Mouse (Mus musculus) midbrain, embryonic 13.5 days (tissue): Measurements from ENCODE around the gene Htr2c. TPM values are rescaled to one million over a fixed set of nuclear protein-coding genes. Genes with fewer than 3 reads are reported as not detected.
A peak's percentile ranks its signal among the peaks of the same experiment; 100 is the strongest.

Source experiments
- ATAC-seq: fragments of 200-750 bp; cut with Nextera tagmentation; 2 replicates; pipeline ENCODE4 v1.8.0; 2017; ENCODE audit warnings: mild to moderate bottlenecking, moderate TSS enrichment, moderate library complexity
- H3K27ac ChIP-seq: fragments of 300-500 bp; sonication (generic); 2 replicates; pipeline ENCODE4 v1.5.1; 2015; ENCODE audit warnings: inconsistent platforms, mild to moderate bottlenecking, moderate library complexity
- H3K27me3 ChIP-seq: fragments of 300-500 bp; sonication (generic); 2 replicates; pipeline ENCODE4 v1.6.1; 2015; ENCODE audit warnings: mild to moderate bottlenecking, inconsistent platforms
- H3K36me3 ChIP-seq: fragments of 300-500 bp; sonication (generic); 2 replicates; pipeline ENCODE4 v1.6.1; 2015; ENCODE audit warnings: mild to moderate bottlenecking, inconsistent platforms
- H3K4me1 ChIP-seq: fragments of 300-500 bp; sonication (generic); replicated peaks from 2 replicates; pipeline ENCODE4 v1.6.1; 2015; ENCODE audit warnings: inconsistent platforms
- H3K4me2 ChIP-seq: fragments of 300-500 bp; sonication (generic); replicated peaks from 2 replicates; pipeline ENCODE4 v1.6.1; 2015; ENCODE audit warnings: moderate library complexity, mild to moderate bottlenecking, inconsistent platforms
- H3K4me3 ChIP-seq: fragments of 300-500 bp; sonication (generic); replicated peaks from 2 replicates; pipeline ENCODE4 v1.5.1; 2015; ENCODE audit warnings: mild to moderate bottlenecking, inconsistent platforms
- H3K9ac ChIP-seq: fragments of 300-500 bp; sonication (generic); replicated peaks from 2 replicates; pipeline ENCODE4 v1.6.1; 2015; ENCODE audit warnings: mild to moderate bottlenecking, inconsistent platforms
- H3K9me3 ChIP-seq: fragments of 300-500 bp; sonication (generic); 2 replicates; pipeline ENCODE4 v1.6.1; 2016; ENCODE audit warnings: mild to moderate bottlenecking, inconsistent platforms
- WGBS: fragments of 180-500 bp; shearing (Covaris S2); methylation state at CpG from one replicate; pipeline ENCODE4 v1.1.7; 2015; 5-methylcytosine and 5-hydroxymethylcytosine counted together
- polyA plus RNA-seq: library from polyadenylated mRNA; unstranded; fragments of >200 nt; fragmentation: Nextera tagmentation; extraction: Ambion mirVana; gene quantifications from 2 replicates; pipeline ENCODE4 v1.2.1, GENCODE M21; 2015

The Htr2c gene
- 1.8 and 2.6 TPM in 2 replicates for polyA plus RNA-seq

DNA sequence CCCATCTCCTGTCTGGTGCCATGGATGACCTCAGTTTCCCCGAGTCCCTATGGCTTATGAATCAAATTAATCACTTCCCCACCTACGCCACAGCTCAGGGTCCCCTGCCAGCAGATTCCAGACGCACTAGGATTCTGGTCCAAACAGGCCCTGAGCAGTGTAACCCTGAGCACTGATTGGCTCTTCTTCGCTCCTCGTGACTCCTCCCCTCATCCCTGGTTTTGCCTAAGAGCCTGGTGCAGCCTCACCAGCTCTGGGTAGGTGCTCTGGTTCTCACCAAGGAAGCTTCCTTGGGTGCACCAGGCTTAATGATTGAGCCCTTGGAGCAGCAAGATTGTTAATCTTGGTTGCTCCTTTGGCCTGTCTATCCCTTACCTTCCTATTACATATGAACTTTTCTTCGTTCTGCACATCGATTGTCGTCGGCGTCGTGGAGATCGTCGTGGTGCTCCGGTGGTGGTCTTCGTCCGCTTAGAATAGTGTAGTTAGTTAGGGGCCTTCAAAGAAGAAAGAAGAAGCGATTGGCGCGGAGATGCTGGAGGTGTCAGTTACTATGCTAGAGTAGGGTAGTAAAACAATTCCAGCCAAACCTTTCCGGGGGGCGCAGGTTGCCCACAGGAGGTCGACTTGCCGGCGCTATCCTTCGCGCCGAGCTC, at the start of gene Htr2c:
Gene Htr2c (plus strand): TSS at position 256 of the 656 bp plus-strand sequence.
- H3K9ac ChIP-seq, result peak within 1 kb of the TSS; percentile 54
- H3K9me3 ChIP-seq, result no peaks in the 10 kb centered on the region
- WGBS, result 16% methylated on average over 27 of the region's 27 CpGs
- H3K27me3 ChIP-seq, result peaks cover 26% of the 10 kb centered on the region
- H3K27ac ChIP-seq, result no peak within 1 kb of the TSS
- peak within 1 kb of the TSS; percentile 47 for H3K4me3 ChIP-seq
- peak within 1 kb of the TSS; percentile 68 for H3K4me2 ChIP-seq
- H3K4me1 ChIP-seq, result no peaks in the 10 kb centered on the region
- no peaks in the 10 kb centered on the region for H3K36me3 ChIP-seq
- peak; percentile 79 for ATAC-seq

DNA sequence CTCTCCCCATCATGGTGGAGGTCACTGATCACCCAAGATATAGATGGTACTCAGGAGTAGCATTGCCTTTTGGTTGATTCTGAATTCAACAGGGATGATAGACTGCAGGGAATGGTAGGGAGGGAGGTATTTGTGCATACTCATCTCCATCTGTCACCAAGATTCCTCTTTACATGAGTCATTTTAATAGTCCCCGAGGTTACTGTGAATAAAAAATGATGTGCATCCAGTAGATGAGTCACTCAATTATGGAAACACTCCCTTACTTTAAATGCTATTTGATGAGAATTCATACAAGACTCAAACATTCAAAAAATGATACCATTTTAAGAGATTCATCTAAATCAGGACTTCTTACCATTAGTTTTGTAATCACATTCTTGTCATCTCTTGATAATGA, 34.1 kb upstream of the Htr2c start:
- 63% methylated on average over 1 of the region's 1 CpGs for WGBS
- Histone ChIP-seq H3K36me3 (no peaks in the 10 kb centered on the region), H3K4me1 (no peaks in the 10 kb centered on the region), H3K4me3 (no peak overlapping the region), H3K9me3 (no peaks in the 10 kb centered on the region), H3K27me3 (no peaks in the 10 kb centered on the region), H3K9ac (no peak overlapping the region), H3K27ac (no peak overlapping the region), H3K4me2 (no peak overlapping the region)
- ATAC-seq, result no peak

DNA sequence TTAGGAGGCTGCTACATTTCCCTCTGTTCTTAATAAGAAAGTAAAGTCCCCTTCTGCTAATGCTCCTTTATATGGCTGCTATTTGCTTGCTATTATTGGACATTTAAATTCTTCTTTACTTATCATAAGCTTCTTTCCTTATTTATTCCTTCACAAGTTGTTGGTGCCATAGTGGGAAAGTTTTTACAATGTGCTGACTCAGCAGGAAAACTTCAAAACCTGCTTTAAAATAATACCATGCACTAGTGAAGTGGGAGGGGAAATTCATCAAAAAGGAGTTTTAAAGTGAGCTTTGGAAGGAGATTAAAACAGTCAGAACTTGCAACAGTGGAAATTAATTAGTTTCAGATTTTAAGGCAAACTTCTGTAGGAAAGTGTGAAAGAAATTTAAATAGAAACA, 26.0 kb upstream of the Htr2c start:
- Histone ChIP-seq H3K9me3 (no peaks in the 10 kb centered on the region), H3K4me3 (no peak overlapping the region), H3K4me1 (no peaks in the 10 kb centered on the region), H3K4me2 (no peak overlapping the region), H3K27me3 (no peaks in the 10 kb centered on the region), H3K27ac (no peak overlapping the region), H3K36me3 (no peaks in the 10 kb centered on the region), H3K9ac (no peak overlapping the region)
- no peak for ATAC-seq

DNA sequence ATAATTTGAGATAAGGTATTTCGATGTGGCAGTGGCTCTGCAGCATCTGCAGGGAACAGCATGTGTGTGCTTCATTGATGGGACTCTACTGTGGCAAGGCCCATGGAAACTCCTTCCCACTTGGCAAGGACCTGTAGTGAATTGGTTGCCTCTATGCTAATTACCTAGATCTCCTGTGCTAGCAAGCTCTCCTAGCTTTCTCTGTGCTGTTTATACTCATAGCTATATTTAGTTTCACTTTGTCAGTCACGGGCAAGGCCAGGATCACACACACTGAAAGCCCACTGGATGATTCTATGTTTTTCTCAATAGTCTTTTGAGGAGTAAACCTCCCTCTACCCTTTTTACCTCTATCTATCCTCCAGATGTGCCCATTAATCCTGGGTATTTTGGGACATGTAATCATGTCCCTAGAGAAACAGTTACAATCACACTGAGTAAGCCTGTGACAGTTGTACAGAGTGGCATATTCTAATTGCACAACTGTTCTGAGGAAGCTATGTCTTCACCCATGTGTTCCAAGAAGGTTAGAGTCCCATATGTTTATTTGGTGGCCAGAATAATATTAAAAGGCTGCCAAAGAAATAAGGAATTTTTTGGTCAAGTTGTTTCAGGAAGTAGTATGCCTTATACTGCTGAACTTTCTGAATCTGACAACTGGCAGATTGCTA, 16.0 kb upstream of the Htr2c start:
- no peaks in the 10 kb centered on the region for H3K9me3 ChIP-seq
- no peak overlapping the region for H3K4me2 ChIP-seq
- H3K27me3 ChIP-seq, result no peaks in the 10 kb centered on the region
- no peak overlapping the region for H3K4me3 ChIP-seq
- H3K9ac ChIP-seq, result no peak overlapping the region
- H3K4me1 ChIP-seq, result no peaks in the 10 kb centered on the region
- ATAC-seq, result no peak
- 63% methylated on average over 2 of the region's 2 CpGs for WGBS
- no peaks in the 10 kb centered on the region for H3K36me3 ChIP-seq
- no peak overlapping the region for H3K27ac ChIP-seq

DNA sequence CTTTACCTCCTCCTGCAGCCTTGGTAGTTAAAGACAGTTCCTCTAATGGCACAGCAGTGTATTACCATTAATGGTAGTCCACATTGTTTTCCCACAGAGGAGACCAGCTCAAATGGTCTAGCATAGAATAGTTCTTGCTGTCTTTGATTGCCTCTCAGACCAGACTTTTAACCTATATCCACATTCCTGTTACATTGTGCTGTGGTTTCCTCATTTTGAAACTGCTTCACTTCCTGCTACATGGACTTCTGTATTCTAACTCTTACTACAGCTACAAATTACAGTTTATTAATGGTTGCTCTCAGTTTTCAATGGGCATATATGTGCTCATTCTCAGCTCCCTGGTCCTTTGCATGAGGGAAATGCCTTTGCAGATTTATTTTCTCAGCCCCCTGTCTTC, 15.3 kb upstream of the Htr2c start:
- Histone ChIP-seq H3K27me3 (no peaks in the 10 kb centered on the region), H3K9ac (no peak overlapping the region), H3K4me2 (no peak overlapping the region), H3K27ac (no peak overlapping the region), H3K4me1 (no peaks in the 10 kb centered on the region), H3K36me3 (no peaks in the 10 kb centered on the region), H3K4me3 (no peak overlapping the region), H3K9me3 (no peaks in the 10 kb centered on the region)
- no peak for ATAC-seq

DNA sequence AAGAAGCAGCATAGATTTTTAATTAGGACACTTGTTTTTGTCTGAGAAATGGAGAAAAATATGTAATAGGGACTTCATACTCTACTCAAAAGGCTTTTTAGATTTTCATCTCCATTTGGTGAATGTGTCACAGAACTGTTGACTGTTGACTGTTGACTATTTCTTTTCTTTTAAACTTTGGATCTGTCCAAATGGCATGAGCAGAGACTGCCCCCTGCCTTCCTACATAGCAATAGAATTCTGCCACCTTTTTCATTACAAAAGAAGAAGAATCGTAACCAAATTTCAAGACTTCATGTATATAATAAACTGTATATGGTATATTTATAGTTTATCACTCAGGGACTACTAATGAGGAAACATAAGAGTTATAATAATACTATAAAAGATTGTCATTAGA, 3.7 kb upstream of the Htr2c start:
- no peak overlapping the region for H3K4me3 ChIP-seq
- no peaks in the 10 kb centered on the region for H3K4me1 ChIP-seq
- H3K27me3 ChIP-seq, result peaks cover 26% of the 10 kb centered on the region
- ATAC-seq, result no peak
- no peak overlapping the region for H3K4me2 ChIP-seq
- no peak overlapping the region for H3K9ac ChIP-seq
- WGBS, result 71% methylated on average over 1 of the region's 1 CpGs
- no peaks in the 10 kb centered on the region for H3K36me3 ChIP-seq
- H3K9me3 ChIP-seq, result no peaks in the 10 kb centered on the region
- H3K27ac ChIP-seq, result no peak overlapping the region

DNA sequence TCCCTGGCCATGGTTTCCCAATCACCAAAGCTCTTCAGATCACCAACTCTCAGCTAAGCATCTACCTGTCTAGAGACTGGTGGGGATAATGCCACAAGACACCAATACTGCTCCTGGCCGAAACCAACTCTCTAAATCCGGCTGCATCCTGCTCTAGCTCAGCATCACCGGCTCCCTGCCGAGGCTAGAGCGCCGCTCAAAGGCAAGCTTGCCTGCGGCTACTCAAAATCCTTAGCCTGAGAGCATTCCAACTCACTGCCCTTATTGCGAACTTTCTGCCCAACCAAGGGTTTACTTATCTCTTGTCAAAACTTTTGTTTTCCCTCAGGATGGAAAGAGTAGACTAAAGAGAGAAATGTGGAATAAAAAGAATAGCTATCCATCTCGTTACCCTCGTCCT, 2.4 kb upstream of the Htr2c start:
- ATAC-seq, result no peak
- H3K27me3 ChIP-seq, result peaks cover 26% of the 10 kb centered on the region
- no peak overlapping the region for H3K9ac ChIP-seq
- no peaks in the 10 kb centered on the region for H3K4me1 ChIP-seq
- H3K4me2 ChIP-seq, result no peak overlapping the region
- H3K27ac ChIP-seq, result no peak overlapping the region
- no peaks in the 10 kb centered on the region for H3K9me3 ChIP-seq
- WGBS, result 25% methylated on average over 10 of the region's 10 CpGs
- no peak overlapping the region for H3K4me3 ChIP-seq
- no peaks in the 10 kb centered on the region for H3K36me3 ChIP-seq

DNA sequence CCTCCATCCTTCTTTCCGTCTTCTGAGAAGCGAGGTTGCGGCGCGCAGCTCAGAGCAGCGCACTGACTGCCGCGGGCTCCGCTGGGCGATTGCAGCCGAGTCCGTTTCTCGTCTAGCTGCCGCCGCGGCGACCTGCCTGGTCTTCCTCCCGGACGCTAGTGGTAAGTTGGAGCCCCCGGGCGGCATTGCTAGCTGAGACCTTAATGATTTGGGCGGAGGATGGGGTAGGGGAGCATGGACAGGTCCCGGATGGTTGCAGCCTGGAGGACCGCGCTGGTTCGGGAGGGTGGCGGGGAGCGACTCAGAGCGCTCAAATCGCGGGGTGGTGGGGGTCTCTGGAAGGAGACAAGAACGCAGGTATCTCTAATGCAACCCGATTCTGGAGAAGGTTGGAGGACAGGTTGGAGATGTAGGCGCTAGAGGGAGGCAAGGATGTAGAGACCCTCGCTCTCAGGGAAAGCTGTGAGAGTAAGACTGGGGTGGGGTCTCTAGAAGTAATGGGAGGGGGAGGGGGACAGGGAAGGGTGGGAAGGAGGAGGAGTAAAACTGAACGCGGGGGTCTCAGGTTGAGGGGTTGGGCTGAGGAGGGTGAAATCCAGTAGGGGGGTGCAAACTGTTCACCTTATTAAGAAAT, 718 bp downstream of the Htr2c start:
- WGBS, result 25% methylated on average over 37 of the region's 37 CpGs
- Histone ChIP-seq H3K4me2 (peak overlapping the region; percentile 68), H3K27me3 (peaks cover 26% of the 10 kb centered on the region), H3K9me3 (no peaks in the 10 kb centered on the region), H3K27ac (no peak overlapping the region), H3K9ac (peak overlapping the region; percentile 54), H3K4me3 (peak overlapping the region; percentile 47), H3K36me3 (no peaks in the 10 kb centered on the region), H3K4me1 (no peaks in the 10 kb centered on the region)
- ATAC-seq, result peak; percentile 84

DNA sequence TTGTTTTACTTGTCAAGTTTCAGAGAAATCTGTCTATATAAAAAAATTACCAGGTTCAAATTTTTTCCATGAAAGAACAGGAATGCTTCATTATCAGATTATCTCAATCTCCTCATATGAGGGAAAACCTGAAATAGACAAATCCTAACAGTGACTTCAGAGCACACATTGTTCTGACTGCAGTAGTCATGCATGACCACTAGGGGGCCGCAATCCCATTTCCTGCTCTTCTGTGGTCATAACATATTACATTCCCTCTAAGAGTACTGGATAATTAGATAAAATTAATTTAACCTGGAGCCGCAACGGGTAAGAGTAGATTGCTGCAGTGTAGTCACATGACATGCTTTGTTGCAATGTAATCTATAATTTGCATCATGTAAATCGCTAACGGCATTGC, 17.6 kb downstream of the Htr2c start:
- Histone ChIP-seq H3K4me3 (no peak overlapping the region), H3K9ac (no peak overlapping the region), H3K36me3 (no peaks in the 10 kb centered on the region), H3K27ac (no peak overlapping the region), H3K4me1 (no peaks in the 10 kb centered on the region), H3K9me3 (no peaks in the 10 kb centered on the region), H3K4me2 (no peak overlapping the region), H3K27me3 (no peaks in the 10 kb centered on the region)
- WGBS, result 67% methylated on average over 5 of the region's 5 CpGs
- no peak for ATAC-seq

DNA sequence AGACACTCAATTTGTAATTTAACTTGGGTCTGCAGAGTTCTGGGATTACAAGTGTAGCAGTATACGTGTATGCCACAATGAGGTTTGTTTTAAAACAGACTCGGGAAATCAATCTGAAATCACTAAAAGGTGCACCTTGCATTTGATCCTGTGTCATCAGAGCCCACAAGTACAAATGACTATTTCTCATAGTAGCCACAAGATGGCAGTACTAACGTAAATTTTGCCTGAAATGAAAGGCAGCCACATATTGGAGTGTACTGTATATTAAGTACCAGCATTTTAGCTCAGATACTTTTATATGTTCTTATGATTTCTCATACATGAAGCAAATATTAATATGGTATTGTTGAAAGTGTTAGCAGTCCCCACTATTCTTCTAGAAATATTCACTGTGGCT, 93.4 kb downstream of the Htr2c start:
- WGBS, result 26% methylated on average over 3 of the region's 3 CpGs
- Histone ChIP-seq H3K36me3 (no peaks in the 10 kb centered on the region), H3K27ac (no peak overlapping the region), H3K9me3 (no peaks in the 10 kb centered on the region), H3K4me3 (no peak overlapping the region), H3K27me3 (no peaks in the 10 kb centered on the region), H3K4me1 (no peaks in the 10 kb centered on the region), H3K4me2 (no peak overlapping the region), H3K9ac (no peak overlapping the region)
- no peak for ATAC-seq

DNA sequence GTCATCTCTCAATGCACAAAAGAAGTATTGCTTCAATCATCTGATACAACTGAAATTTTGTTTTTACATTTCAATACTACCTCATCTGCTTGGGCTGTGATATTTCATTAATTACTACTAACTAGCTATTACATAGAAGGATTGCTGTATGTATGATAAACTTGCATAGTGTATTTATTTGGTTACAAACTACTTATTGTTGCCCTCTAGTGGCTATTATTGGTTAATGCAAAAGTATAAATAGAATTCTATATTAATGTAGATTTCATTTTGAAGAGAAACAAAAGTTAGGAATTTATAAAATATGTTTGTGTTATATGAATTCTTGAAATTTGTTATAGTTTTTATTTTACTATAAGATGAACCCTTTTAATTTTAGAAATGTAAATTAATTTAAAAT, 109.3 kb downstream of the Htr2c start:
- no peak overlapping the region for H3K27ac ChIP-seq
- no peak overlapping the region for H3K9ac ChIP-seq
- ATAC-seq, result no peak
- H3K4me3 ChIP-seq, result no peak overlapping the region
- no peak overlapping the region for H3K4me2 ChIP-seq
- no peaks in the 10 kb centered on the region for H3K27me3 ChIP-seq
- no peaks in the 10 kb centered on the region for H3K36me3 ChIP-seq
- no peaks in the 10 kb centered on the region for H3K4me1 ChIP-seq
- H3K9me3 ChIP-seq, result no peaks in the 10 kb centered on the region

DNA sequence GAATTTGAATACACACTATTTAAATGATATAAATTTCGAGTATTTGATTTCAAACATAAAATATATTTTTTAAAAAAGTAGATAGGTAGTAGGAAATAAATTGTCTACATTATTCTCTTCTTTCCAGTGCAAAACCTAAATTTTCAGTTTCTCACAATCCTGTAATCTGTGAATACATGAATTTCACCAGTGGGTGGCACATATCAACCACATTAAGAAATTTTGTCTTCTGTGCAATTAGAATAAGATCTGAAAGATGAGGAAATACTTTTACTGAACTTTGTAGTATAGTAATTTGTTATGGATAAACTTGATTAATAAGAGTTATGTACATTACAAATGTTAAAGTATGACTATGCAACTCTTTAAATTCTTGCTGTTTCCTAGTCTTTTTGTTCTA, 156.8 kb downstream of the Htr2c start:
- ATAC-seq, result no peak
- H3K9me3 ChIP-seq, result no peaks in the 10 kb centered on the region

More for the DNA sequence above, 156.8 kb downstream of the Htr2c start:
- 41% methylated on average over 1 of the region's 1 CpGs for WGBS
- H3K36me3 ChIP-seq, result no peaks in the 10 kb centered on the region
- H3K27ac ChIP-seq, result no peak overlapping the region
- no peak overlapping the region for H3K4me2 ChIP-seq
- no peaks in the 10 kb centered on the region for H3K4me1 ChIP-seq
- no peak overlapping the region for H3K9ac ChIP-seq
- no peak overlapping the region for H3K4me3 ChIP-seq
- no peaks in the 10 kb centered on the region for H3K27me3 ChIP-seq
